Mouse (Mus musculus) megakaryocyte, embryonic 14.5 days (primary cell): ENCODE data around the gene Bik.

Source experiments
- FLI1 ChIP-seq: IDR thresholded peaks from 2 replicates; pipeline ENCODE4 v1.6.1; 2012; ENCODE audit warnings: low read length, inconsistent platforms, mixed read lengths
- GATA1 ChIP-seq: IDR thresholded peaks from 3 replicates; pipeline ENCODE4 v1.6.1; 2012; ENCODE audit warnings: mixed read lengths, low read length, inconsistent platforms, borderline replicate concordance

GRCm38 (mm10) chr15:83570641-83571040 lies 44.0 kb downstream of the Bik start:
- TF ChIP-seq GATA1 (no peak), FLI1 (no peak)
